Mouse (Mus musculus) bone marrow, adult 2 months (tissue): ENCODE results near the gene Oxsr1.

Source experiments
- CTCF ChIP-seq: fragments of 200-500 bp; IDR thresholded peaks from 2 replicates; pipeline ENCODE4 v1.5.1; 2011; ENCODE audit warnings: low read length, control low read depth; ENCODE audit not compliant: control insufficient read depth, insufficient read depth
- POLR2A ChIP-seq: fragments of 200-500 bp; IDR thresholded peaks from 2 replicates; pipeline ENCODE4 v1.6.1; 2011; ENCODE audit warnings: low read depth, mild to moderate bottlenecking, control low read depth, low read length, borderline replicate concordance; ENCODE audit not compliant: control insufficient read depth

DNA sequence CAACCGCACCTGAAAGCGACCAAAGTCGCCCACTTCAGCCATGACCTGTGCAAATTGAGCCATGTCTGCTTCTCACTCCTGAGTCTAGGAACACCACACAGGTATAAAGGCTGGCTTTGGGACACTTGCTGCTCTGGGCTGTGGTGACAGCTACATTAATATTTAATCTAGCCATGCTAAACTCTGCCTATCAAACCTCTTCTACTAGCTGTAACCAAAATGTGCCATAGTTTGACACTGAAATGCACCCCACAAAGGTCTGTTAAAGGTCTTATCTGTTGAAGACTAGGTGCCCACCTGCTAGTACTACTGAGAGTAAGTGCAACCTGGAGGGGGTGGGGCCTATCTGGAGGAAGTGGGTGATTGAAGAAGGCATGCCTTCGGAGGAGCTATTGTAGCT is 113.2 kb downstream of the Oxsr1 start, which contains the start of gene Slc22a13:
- TF ChIP-seq CTCF: no peak
- TF ChIP-seq POLR2A: no peak
